Comparison of ENCODE assay signal across 8 mouse cellular contexts in the genomic region with DNA sequence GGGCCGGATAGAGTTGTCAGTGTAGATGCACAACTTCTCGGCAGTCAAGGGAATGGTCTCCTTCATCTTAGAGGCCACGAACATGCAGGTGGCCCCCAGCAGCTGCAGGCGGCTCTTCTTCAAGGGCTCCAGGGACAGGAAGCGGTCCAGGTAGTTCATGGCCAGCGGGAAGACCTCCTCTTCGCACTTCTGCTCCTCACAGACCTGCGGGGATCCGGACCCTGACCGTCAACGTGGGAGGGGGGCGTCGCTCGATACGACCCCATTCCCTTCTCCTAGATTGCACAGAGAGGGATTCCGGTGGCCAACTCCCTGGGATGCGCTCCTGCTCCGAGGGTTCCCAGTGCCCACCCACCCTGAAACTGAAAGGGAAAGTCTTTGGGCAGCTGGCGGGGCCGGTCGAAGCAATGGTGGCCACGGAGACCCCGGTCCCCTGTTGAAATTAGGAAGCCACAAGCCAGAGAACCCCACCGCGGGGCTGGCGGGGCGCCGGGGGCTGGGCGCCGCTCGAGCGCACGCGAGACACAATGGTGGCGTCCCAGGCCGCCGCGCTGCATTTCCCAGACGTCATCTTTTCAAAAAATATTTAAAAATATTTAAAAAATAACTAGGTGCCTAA. TPM values are rescaled to one million over a fixed set of nuclear protein-coding genes. Genes with fewer than 3 reads are reported as not detected.
A peak's percentile ranks its signal among the peaks of the same experiment; 100 is the strongest.
DNase-seq lines count a peak whose midpoint lies in the region; ATAC-seq lines count a peak whose summit lies in the region.

No protein-coding gene starts in this region.

- H3K9ac ChIP-seq in intestine, embryonic 16.5 days (ENCODE audit: low read depth, low read length) = peak overlapping the region; percentile 74

- DNase-seq in cerebellum, adult 11-12 months = peak; percentile 43
- no peak for DNase-seq in cerebellum, adult 11 months
- peak; percentile 36 for DNase-seq in urinary bladder, postnatal 25 days (ENCODE audit: low spot score)
- DNase-seq in urinary bladder, postnatal 10 days (ENCODE audit: low spot score) = no peak
- no peak for DNase-seq in frontal cortex, postnatal 25 days (ENCODE audit: low spot score in 2 of 2)

- no peak for ATAC-seq in intestine, embryonic 16.5 days
- no peak for ATAC-seq in activated CD4-positive, CD25-positive, alpha-beta regulatory T cell, adult 4 months

- no peak overlapping the region for H3K27ac ChIP-seq in intestine, embryonic 16.5 days (ENCODE audit: low read length)

- H3K36me3 ChIP-seq in intestine, embryonic 16.5 days (ENCODE audit: control insufficient read depth, insufficient read depth, low read length) = peaks cover 8% of the 10 kb centered on the region
- peaks cover 40% of the 10 kb centered on the region for H3K36me3 ChIP-seq in megakaryocyte, embryonic 14.5 days (replicated peaks; ENCODE audit: low read length)

- H3K27me3 ChIP-seq in intestine, embryonic 16.5 days (replicated peaks; ENCODE audit: control insufficient read depth, insufficient read depth, low read length) = peaks cover 6% of the 10 kb centered on the region
- peaks cover 80% of the 10 kb centered on the region for H3K27me3 ChIP-seq in megakaryocyte, embryonic 14.5 days (replicated peaks)

- H3K4me3 ChIP-seq in intestine, embryonic 16.5 days (ENCODE audit: low read length) = peak overlapping the region; percentile 66
- H3K4me3 ChIP-seq in megakaryocyte, embryonic 14.5 days (replicated peaks) = peak overlapping the region; percentile 94

- H3K4me2 ChIP-seq in intestine, embryonic 16.5 days (ENCODE audit: low read depth, low read length) = peak overlapping the region; percentile 85

- 2% methylated on average over 39 of the region's 39 CpGs for WGBS in intestine, embryonic 16.5 days

- no peaks in the 10 kb centered on the region for H3K9me3 ChIP-seq in intestine, embryonic 16.5 days (ENCODE audit: control insufficient read depth, low read length)
- H3K9me3 ChIP-seq in megakaryocyte, embryonic 14.5 days = no peaks in the 10 kb centered on the region

- peaks cover 35% of the 10 kb centered on the region for H3K4me1 ChIP-seq in intestine, embryonic 16.5 days (ENCODE audit: control insufficient read depth, insufficient read depth, low read length)
- peaks cover 67% of the 10 kb centered on the region for H3K4me1 ChIP-seq in megakaryocyte, embryonic 14.5 days

RNA-seq across cellular contexts. Expression of gene Ccnd1, which starts 1.7 kb away (rescaled TPM):
- polyA plus RNA-seq in intestine, embryonic 16.5 days (2015; fragmentation: Nextera tagmentation; extraction: Ambion mirVana) = 59.3 and 72.2 TPM in 2 replicates
- 12.9 and 17.6 TPM in 2 replicates for polyA plus RNA-seq in megakaryocyte, embryonic 14.5 days (2012; ENCODE audit: insufficient read depth, low replicate concordance)
- polyA plus RNA-seq in activated CD4-positive, CD25-positive, alpha-beta regulatory T cell, adult 4 months (2017; shearing (Covaris generic)) = 1 to 10 TPM; 1.1 to 1.2 TPM

RNA-seq across cellular contexts. Expression of gene LTO1, which starts 23.1 kb away (rescaled TPM):
- 22.7 and 24.4 TPM in 2 replicates for polyA plus RNA-seq in intestine, embryonic 16.5 days (2015; fragmentation: Nextera tagmentation; extraction: Ambion mirVana)
- polyA plus RNA-seq in megakaryocyte, embryonic 14.5 days (2012; ENCODE audit: insufficient read depth, low replicate concordance) = 1.3 and 20.1 TPM in 2 replicates
- 10 to 100 TPM; 34.4 to 34.5 TPM for polyA plus RNA-seq in activated CD4-positive, CD25-positive, alpha-beta regulatory T cell, adult 4 months (2017; shearing (Covaris generic))

RNA-seq across cellular contexts. Expression of gene Fgf15, which starts 41.7 kb away (rescaled TPM):
- polyA plus RNA-seq in intestine, embryonic 16.5 days (2015; fragmentation: Nextera tagmentation; extraction: Ambion mirVana) = 0.15 and 0.33 TPM in 2 replicates
- 1.3 TPM in 1 of 2 replicates, not detected in the other for polyA plus RNA-seq in megakaryocyte, embryonic 14.5 days (2012; ENCODE audit: insufficient read depth, low replicate concordance)
- not detected for polyA plus RNA-seq in activated CD4-positive, CD25-positive, alpha-beta regulatory T cell, adult 4 months (2017; shearing (Covaris generic))

Comparison
In these comparisons a context has a peak if more than half of its experiments do, and no peak if none do; other contexts are left out.
1. DNase-seq: peak in cerebellum, adult 11-12 months (single experiment) and urinary bladder, postnatal 25 days (single experiment); none in cerebellum, adult 11 months (single experiment), urinary bladder, postnatal 10 days (single experiment) and frontal cortex, postnatal 25 days (0 of 2).